Mouse (Mus musculus): ENCODE measurements at regions not wholly inside any gene's neighbourhood (a gene's known extent, or its start where the extent isn't known, plus 50 kb on each side); places are given as distances from the start of the nearest gene placed in this dataset.

DNA sequence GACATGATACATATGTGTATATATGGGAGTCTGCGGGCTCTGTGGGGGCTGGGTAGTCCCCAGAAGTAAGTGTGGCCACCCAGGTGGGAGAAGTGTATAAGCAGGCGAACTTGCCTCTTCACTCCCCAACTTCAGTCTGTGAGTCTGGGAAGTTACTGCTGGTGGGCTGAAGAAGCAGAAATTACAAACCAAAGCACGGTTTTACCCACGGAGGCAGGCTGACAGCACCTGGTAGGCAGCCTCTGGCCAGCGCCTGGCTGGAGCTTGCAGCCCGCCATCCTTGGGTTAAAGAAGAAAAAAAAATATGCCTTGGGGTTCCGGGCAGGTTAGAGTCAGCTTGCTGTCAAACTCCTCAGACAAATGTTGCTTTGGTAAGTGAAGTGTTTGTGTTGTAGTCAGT, 131.9 kb upstream of the Ubr2 start:
- no peak for TF ChIP-seq CTCF (IDR thresholded peaks at IDR 0.05; ENCODE audit: borderline replicate concordance, control insufficient read depth, extremely low read depth, insufficient read depth, low read length, poor library complexity)
- no peak for TF ChIP-seq POLR2A (IDR thresholded peaks at IDR 0.05; ENCODE audit: control insufficient read depth, extremely low read depth, insufficient read depth, low read length, poor library complexity)

Data from thymus, adult 2 months (tissue).